Mouse (Mus musculus): Measurements from ENCODE around the gene Rpl10. TPM values are rescaled to one million over a fixed set of nuclear protein-coding genes. Genes with fewer than 3 reads are reported as not detected.

Rpl10 gene
- polyA plus RNA-seq, 1 experiment: 2,470 TPM

- Histone ChIP-seq H3K27me3 (ENCODE audit: control insufficient read depth, insufficient read depth, insufficient read length) (no peaks in the 10 kb centered on the region), H3K4me2 (ENCODE audit: low read depth) (peak overlapping the region; percentile 36), H3K79me2 (ENCODE audit: control insufficient read depth, insufficient read depth) (peaks cover 56% of the 10 kb centered on the region), H3K36me3 (ENCODE audit: control insufficient read depth, insufficient read depth) (peaks cover 15% of the 10 kb centered on the region), H3K4me3 (peak overlapping the region; percentile 96), H3ac (ENCODE audit: control insufficient read depth, insufficient read length) (peak overlapping the region; percentile 45)
- TF ChIP-seq POLR2AphosphoS2 (IDR thresholded peaks at IDR 0.05; ENCODE audit: insufficient read length, low read depth) (peak; percentile 97), TCF12 (IDR thresholded peaks at IDR 0.05; ENCODE audit: insufficient read depth, poor library complexity, severe bottlenecking) (no peak), POLR2A (IDR thresholded peaks at IDR 0.05; ENCODE audit: insufficient read length, low read depth) (peak; percentile 95), SRF (IDR thresholded peaks at IDR 0.05; ENCODE audit: control insufficient read depth, insufficient read length, low read depth) (peak; percentile 22), REST (IDR thresholded peaks at IDR 0.05; ENCODE audit: insufficient read depth, insufficient read length) (peak; percentile 36), MYOD1 (IDR thresholded peaks at IDR 0.05; ENCODE audit: control insufficient read depth in 1 of 3, insufficient read length in 2 of 3, low read depth in 2 of 3) (no peak)
Measured at GRCm38 (mm10) chrX:74246213-74246681, 24.4 kb upstream of the Rpl10 start.

- peak; percentile 81 for TF ChIP-seq CEBPB (IDR thresholded peaks at IDR 0.05; ENCODE audit: insufficient read depth, poor library complexity, severe bottlenecking)
- TF ChIP-seq TCF12 (IDR thresholded peaks at IDR 0.05; ENCODE audit: insufficient read depth, poor library complexity, severe bottlenecking): no peak
- no peak for TF ChIP-seq REST (IDR thresholded peaks at IDR 0.05; ENCODE audit: insufficient read depth, insufficient read length)
- no peak for TF ChIP-seq POLR2AphosphoS2 (IDR thresholded peaks at IDR 0.05; ENCODE audit: insufficient read length, low read depth)
- TF ChIP-seq MAX (IDR thresholded peaks at IDR 0.05; ENCODE audit: low read depth): no peak
- Histone ChIP-seq H3ac (ENCODE audit: control insufficient read depth, insufficient read length) (peak overlapping the region; percentile 45), H3K79me2 (ENCODE audit: control insufficient read depth, insufficient read depth) (peaks cover 51% of the 10 kb centered on the region), H3K4me2 (ENCODE audit: low read depth) (peak overlapping the region; percentile 90), H3K4me3 (peak overlapping the region; percentile 96), H3K36me3 (ENCODE audit: control insufficient read depth, insufficient read depth) (peaks cover 11% of the 10 kb centered on the region), H3K27me3 (ENCODE audit: control insufficient read depth, insufficient read depth, insufficient read length) (no peaks in the 10 kb centered on the region)
Measured at GRCm38 (mm10) chrX:74246693-74247092, 23.9 kb upstream of the Rpl10 start.

GRCm38 (mm10) chrX:74248651-74249050, 22.0 kb upstream of the Rpl10 start:
- H3K4me3 ChIP-seq: peak overlapping the region; percentile 96
- no peaks in the 10 kb centered on the region for H3K27me3 ChIP-seq (ENCODE audit: control insufficient read depth, insufficient read depth, insufficient read length)
- TF ChIP-seq POLR2AphosphoS2 (IDR thresholded peaks at IDR 0.05; ENCODE audit: insufficient read length, low read depth) (no peak), SRF (IDR thresholded peaks at IDR 0.05; ENCODE audit: control insufficient read depth, insufficient read length, low read depth) (peak; percentile 66)

GRCm38 (mm10) chrX:74249615-74250014, 21.0 kb upstream of the Rpl10 start, which contains the start of gene Flna:
Flna (minus strand) TSS chrX:74249820.
- H3K79me2 ChIP-seq (ENCODE audit: control insufficient read depth, insufficient read depth): peaks cover 23% of the 10 kb centered on the region
- H3K36me3 ChIP-seq (ENCODE audit: control insufficient read depth, insufficient read depth): no peaks in the 10 kb centered on the region
- no peaks in the 10 kb centered on the region for H3K27me3 ChIP-seq (ENCODE audit: control insufficient read depth, insufficient read depth, insufficient read length)
- H3K4me3 ChIP-seq: peak within 1 kb of the TSS; percentile 96
- H3K4me2 ChIP-seq (ENCODE audit: low read depth): peak within 1 kb of the TSS; percentile 90
- TF ChIP-seq POLR2A (IDR thresholded peaks at IDR 0.05; ENCODE audit: insufficient read length, low read depth) (peak; percentile 72), MYOG (IDR thresholded peaks at IDR 0.05; ENCODE audit: control insufficient read depth in 1 of 3, insufficient read depth in 1 of 3, insufficient read length in 2 of 3, low read depth in 2 of 3) (peak in 1 of 3 experiments; percentile 60), USF1 (IDR thresholded peaks at IDR 0.05; ENCODE audit: low read depth) (no peak), MAX (IDR thresholded peaks at IDR 0.05; ENCODE audit: low read depth) (no peak), REST (IDR thresholded peaks at IDR 0.05; ENCODE audit: insufficient read depth, insufficient read length) (no peak), SRF (IDR thresholded peaks at IDR 0.05; ENCODE audit: control insufficient read depth, insufficient read length, low read depth) (peak; percentile 51), MYOD1 (IDR thresholded peaks at IDR 0.05; ENCODE audit: control insufficient read depth in 1 of 3, insufficient read length in 2 of 3, low read depth in 2 of 3) (peak in 1 of 3 experiments; percentile 44), TCF12 (IDR thresholded peaks at IDR 0.05; ENCODE audit: insufficient read depth, poor library complexity, severe bottlenecking) (no peak), POLR2AphosphoS2 (IDR thresholded peaks at IDR 0.05; ENCODE audit: insufficient read length, low read depth) (peak; percentile 17)
- H3ac ChIP-seq (ENCODE audit: control insufficient read depth, insufficient read length): no peak within 1 kb of the TSS

More at GRCm38 (mm10) chrX:74248651-74249050, 22.0 kb upstream of the Rpl10 start:
- Histone ChIP-seq H3K79me2 (ENCODE audit: control insufficient read depth, insufficient read depth) (peaks cover 32% of the 10 kb centered on the region), H3K36me3 (ENCODE audit: control insufficient read depth, insufficient read depth) (no peaks in the 10 kb centered on the region), H3K4me2 (ENCODE audit: low read depth) (peak overlapping the region; percentile 90), H3ac (ENCODE audit: control insufficient read depth, insufficient read length) (no peak overlapping the region)

GRCm38 (mm10) chrX:74254153-74254887, 16.3 kb upstream of the Rpl10 start, which contains the start of gene Emd:
Emd (plus strand) TSS chrX:74254687.
- no peaks in the 10 kb centered on the region for H3K27me3 ChIP-seq (ENCODE audit: control insufficient read depth, insufficient read depth, insufficient read length)
- H3K36me3 ChIP-seq (ENCODE audit: control insufficient read depth, insufficient read depth): peaks cover 9% of the 10 kb centered on the region
- H3K4me2 ChIP-seq (ENCODE audit: low read depth): peak within 1 kb of the TSS; percentile 70
- H3ac ChIP-seq (ENCODE audit: control insufficient read depth, insufficient read length): peak within 1 kb of the TSS; percentile 77
- H3K4me3 ChIP-seq: peak within 1 kb of the TSS; percentile 60
- H3K79me2 ChIP-seq (ENCODE audit: control insufficient read depth, insufficient read depth): peaks cover 15% of the 10 kb centered on the region
- TF ChIP-seq E2F4 (IDR thresholded peaks at IDR 0.05; ENCODE audit: insufficient read depth) (no peak), POLR2A (IDR thresholded peaks at IDR 0.05; ENCODE audit: insufficient read length, low read depth) (peak; percentile 79), MAX (IDR thresholded peaks at IDR 0.05; ENCODE audit: low read depth) (no peak), MYOG (IDR thresholded peaks at IDR 0.05; ENCODE audit: control insufficient read depth in 1 of 3, insufficient read depth in 1 of 3, insufficient read length in 2 of 3, low read depth in 2 of 3) (no peak), POLR2AphosphoS2 (IDR thresholded peaks at IDR 0.05; ENCODE audit: insufficient read length, low read depth) (peak; percentile 69), REST (IDR thresholded peaks at IDR 0.05; ENCODE audit: insufficient read depth, insufficient read length) (no peak), MYOD1 (IDR thresholded peaks at IDR 0.05; ENCODE audit: control insufficient read depth in 1 of 3, insufficient read length in 2 of 3, low read depth in 2 of 3) (peak in 1 of 3 experiments; percentile 13)
